Mouse (Mus musculus): ENCODE data around the gene Col23a1. TPM values are rescaled to one million over a fixed set of nuclear protein-coding genes. Genes with fewer than 3 reads are reported as not detected.
A peak's percentile ranks its signal among the peaks of the same experiment; 100 is the strongest.

Gene Col23a1
- polyA plus RNA-seq, 1 experiment from 2014 or later = 24.1 TPM

- no peak for DNase-seq (ENCODE audit: low spot score)
- WGBS = 62% methylated on average over 8 of the region's 8 CpGs
Measured at GRCm38 (mm10) chr11:51430180-51430578, 140.5 kb downstream of the Col23a1 start.

GRCm38 (mm10) chr11:51431287-51431686 is 141.6 kb downstream of the Col23a1 start:
- H3K27me3 ChIP-seq (ENCODE audit: low read depth, poor library complexity, severe bottlenecking) = no peaks in the 10 kb centered on the region
- no peaks in the 10 kb centered on the region for H3K9me3 ChIP-seq (replicated peaks)
- 90% methylated on average over 3 of the region's 3 CpGs for WGBS
- peaks cover 35% of the 10 kb centered on the region for H3K4me1 ChIP-seq
- H3K27ac ChIP-seq = 0 out of 2 replicates have a peak overlapping the region, but pooled peaks have one; percentile 1
- H3K4me3 ChIP-seq = no peak overlapping the region
- DNase-seq (ENCODE audit: low spot score) = no peak
- H3K36me3 ChIP-seq = peaks cover 5% of the 10 kb centered on the region

More at GRCm38 (mm10) chr11:51430180-51430578, 140.5 kb downstream of the Col23a1 start:
- Histone ChIP-seq H3K4me1 (peaks cover 46% of the 10 kb centered on the region), H3K9me3 (replicated peaks) (no peaks in the 10 kb centered on the region), H3K27me3 (ENCODE audit: low read depth, poor library complexity, severe bottlenecking) (no peaks in the 10 kb centered on the region), H3K27ac (peak overlapping the region; percentile 58), H3K4me3 (no peak overlapping the region), H3K36me3 (0 out of 2 replicates have a peak, but pooled peaks cover 1% of the 10 kb centered on the region)

GRCm38 (mm10) chr11:51431968-51432367 is 142.2 kb downstream of the Col23a1 start:
- H3K4me1 ChIP-seq = peaks cover 31% of the 10 kb centered on the region
- H3K27me3 ChIP-seq (ENCODE audit: low read depth, poor library complexity, severe bottlenecking) = no peaks in the 10 kb centered on the region
- peaks cover 12% of the 10 kb centered on the region for H3K36me3 ChIP-seq
- H3K4me3 ChIP-seq = no peak overlapping the region
- H3K27ac ChIP-seq = no peak overlapping the region
- H3K9me3 ChIP-seq (replicated peaks) = peaks cover 6% of the 10 kb centered on the region
- no peak for DNase-seq (ENCODE audit: low spot score)
- whole genome bisulfite sequencing = 81% methylated on average over 8 of the region's 8 CpGs

- Histone ChIP-seq H3K27ac (no peak overlapping the region), H3K4me3 (no peak overlapping the region)
- 98% methylated on average over 7 of the region's 7 CpGs for WGBS
Measured at GRCm38 (mm10) chr11:51442006-51442405, 152.3 kb downstream of the Col23a1 start.

GRCm38 (mm10) chr11:51442599-51442998 is 152.9 kb downstream of the Col23a1 start:
- H3K27me3 ChIP-seq (ENCODE audit: low read depth, poor library complexity, severe bottlenecking) = no peaks in the 10 kb centered on the region
- no peak overlapping the region for H3K4me3 ChIP-seq
- DNase-seq (ENCODE audit: low spot score) = no peak
- H3K4me1 ChIP-seq = peaks cover 14% of the 10 kb centered on the region
- peaks cover 6% of the 10 kb centered on the region; the same call in 1 of the 2 replicates for H3K36me3 ChIP-seq
- 81% methylated on average over 8 of the region's 8 CpGs for WGBS
- H3K9me3 ChIP-seq (replicated peaks) = no peaks in the 10 kb centered on the region
- no peak overlapping the region for H3K27ac ChIP-seq

More at GRCm38 (mm10) chr11:51442006-51442405, 152.3 kb downstream of the Col23a1 start:
- peaks cover 5% of the 10 kb centered on the region; the same call in 1 of the 2 replicates for H3K9me3 ChIP-seq (replicated peaks)
- DNase-seq (ENCODE audit: low spot score) = no peak
- H3K4me1 ChIP-seq = peaks cover 11% of the 10 kb centered on the region
- peaks cover 11% of the 10 kb centered on the region for H3K36me3 ChIP-seq
- no peaks in the 10 kb centered on the region for H3K27me3 ChIP-seq (ENCODE audit: low read depth, poor library complexity, severe bottlenecking)

- 61% methylated on average over 2 of the region's 2 CpGs for WGBS
- Histone ChIP-seq H3K9me3 (replicated peaks) (no peaks in the 10 kb centered on the region), H3K4me3 (no peak overlapping the region), H3K27me3 (ENCODE audit: low read depth, poor library complexity, severe bottlenecking) (no peaks in the 10 kb centered on the region), H3K4me1 (peaks cover 17% of the 10 kb centered on the region), H3K27ac (no peak overlapping the region), H3K36me3 (peaks cover 6% of the 10 kb centered on the region; the same call in 1 of the 2 replicates)
- no peak for DNase-seq (ENCODE audit: low spot score)
Measured at GRCm38 (mm10) chr11:51443818-51444217, 154.1 kb downstream of the Col23a1 start.

GRCm38 (mm10) chr11:51444649-51445048 is 154.9 kb downstream of the Col23a1 start:
- 92% methylated on average over 7 of the region's 7 CpGs for whole genome bisulfite sequencing

GRCm38 (mm10) chr11:51446711-51447425 is 157.1 kb downstream of the Col23a1 start:
- H3K9me3 ChIP-seq (replicated peaks) = no peaks in the 10 kb centered on the region
- 36% methylated on average over 6 of the region's 6 CpGs for WGBS
- H3K4me3 ChIP-seq = no peak overlapping the region
- H3K36me3 ChIP-seq = peaks cover 5% of the 10 kb centered on the region; the same call in 1 of the 2 replicates
- H3K27ac ChIP-seq = 0 out of 2 replicates have a peak overlapping the region, but pooled peaks have one; percentile 47
- peaks cover 19% of the 10 kb centered on the region for H3K4me1 ChIP-seq
- no peaks in the 10 kb centered on the region for H3K27me3 ChIP-seq (ENCODE audit: low read depth, poor library complexity, severe bottlenecking)
- DNase-seq (ENCODE audit: low spot score) = peak; percentile 76

More at GRCm38 (mm10) chr11:51444649-51445048, 154.9 kb downstream of the Col23a1 start:
- H3K36me3 ChIP-seq = peaks cover 6% of the 10 kb centered on the region; the same call in 1 of the 2 replicates
- no peaks in the 10 kb centered on the region for H3K27me3 ChIP-seq (ENCODE audit: low read depth, poor library complexity, severe bottlenecking)
- no peak overlapping the region for H3K4me3 ChIP-seq
- no peaks in the 10 kb centered on the region for H3K9me3 ChIP-seq (replicated peaks)
- H3K4me1 ChIP-seq = peaks cover 17% of the 10 kb centered on the region
- no peak for DNase-seq (ENCODE audit: low spot score)
- no peak overlapping the region for H3K27ac ChIP-seq

GRCm38 (mm10) chr11:51448256-51448655 is 158.5 kb downstream of the Col23a1 start:
- H3K4me1 ChIP-seq = peaks cover 28% of the 10 kb centered on the region
- WGBS = 93% methylated on average over 4 of the region's 4 CpGs
- H3K4me3 ChIP-seq = no peak overlapping the region
- H3K27me3 ChIP-seq (ENCODE audit: low read depth, poor library complexity, severe bottlenecking) = no peaks in the 10 kb centered on the region
- H3K36me3 ChIP-seq = no peaks in the 10 kb centered on the region
- no peaks in the 10 kb centered on the region for H3K9me3 ChIP-seq (replicated peaks)
- DNase-seq (ENCODE audit: low spot score) = no peak
- H3K27ac ChIP-seq = 0 out of 2 replicates have a peak overlapping the region, but pooled peaks have one; percentile 7

- Histone ChIP-seq H3K9me3 (replicated peaks) (no peaks in the 10 kb centered on the region), H3K4me3 (no peak overlapping the region), H3K36me3 (no peaks in the 10 kb centered on the region), H3K27ac (0 out of 2 replicates have a peak overlapping the region, but pooled peaks have one; percentile 7), H3K4me1 (peaks cover 26% of the 10 kb centered on the region), H3K27me3 (ENCODE audit: low read depth, poor library complexity, severe bottlenecking) (no peaks in the 10 kb centered on the region)
- 78% methylated on average over 4 of the region's 4 CpGs for WGBS
- no peak for DNase-seq (ENCODE audit: low spot score)
Measured at GRCm38 (mm10) chr11:51448680-51449079, 159.0 kb downstream of the Col23a1 start.

GRCm38 (mm10) chr11:51449881-51450280 is 160.2 kb downstream of the Col23a1 start:
- Histone ChIP-seq H3K36me3 (no peaks in the 10 kb centered on the region), H3K4me1 (peaks cover 23% of the 10 kb centered on the region), H3K27ac (no peak overlapping the region), H3K9me3 (replicated peaks) (no peaks in the 10 kb centered on the region), H3K4me3 (no peak overlapping the region), H3K27me3 (ENCODE audit: low read depth, poor library complexity, severe bottlenecking) (no peaks in the 10 kb centered on the region)
- 84% methylated on average over 7 of the region's 7 CpGs for WGBS
- DNase-seq (ENCODE audit: low spot score) = no peak

- Histone ChIP-seq H3K9me3 (replicated peaks) (no peaks in the 10 kb centered on the region), H3K27me3 (ENCODE audit: low read depth, poor library complexity, severe bottlenecking) (no peaks in the 10 kb centered on the region), H3K4me1 (peaks cover 23% of the 10 kb centered on the region), H3K4me3 (no peak overlapping the region), H3K36me3 (no peaks in the 10 kb centered on the region), H3K27ac (no peak overlapping the region)
- DNase-seq (ENCODE audit: low spot score) = no peak
- WGBS = 94% methylated on average over 5 of the region's 5 CpGs
Measured at GRCm38 (mm10) chr11:51451281-51451680, 161.6 kb downstream of the Col23a1 start.

GRCm38 (mm10) chr11:51451925-51452324 is 162.2 kb downstream of the Col23a1 start:
- Histone ChIP-seq H3K4me1 (peaks cover 18% of the 10 kb centered on the region), H3K4me3 (no peak overlapping the region), H3K36me3 (no peaks in the 10 kb centered on the region), H3K27me3 (ENCODE audit: low read depth, poor library complexity, severe bottlenecking) (no peaks in the 10 kb centered on the region), H3K27ac (0 out of 2 replicates have a peak overlapping the region, but pooled peaks have one; percentile 14), H3K9me3 (replicated peaks) (no peaks in the 10 kb centered on the region)
- no peak for DNase-seq (ENCODE audit: low spot score)
- WGBS = 68% methylated on average over 7 of the region's 7 CpGs
